Comparison of ENCODE assay signal across 12 mouse cellular contexts in the genomic region with DNA sequence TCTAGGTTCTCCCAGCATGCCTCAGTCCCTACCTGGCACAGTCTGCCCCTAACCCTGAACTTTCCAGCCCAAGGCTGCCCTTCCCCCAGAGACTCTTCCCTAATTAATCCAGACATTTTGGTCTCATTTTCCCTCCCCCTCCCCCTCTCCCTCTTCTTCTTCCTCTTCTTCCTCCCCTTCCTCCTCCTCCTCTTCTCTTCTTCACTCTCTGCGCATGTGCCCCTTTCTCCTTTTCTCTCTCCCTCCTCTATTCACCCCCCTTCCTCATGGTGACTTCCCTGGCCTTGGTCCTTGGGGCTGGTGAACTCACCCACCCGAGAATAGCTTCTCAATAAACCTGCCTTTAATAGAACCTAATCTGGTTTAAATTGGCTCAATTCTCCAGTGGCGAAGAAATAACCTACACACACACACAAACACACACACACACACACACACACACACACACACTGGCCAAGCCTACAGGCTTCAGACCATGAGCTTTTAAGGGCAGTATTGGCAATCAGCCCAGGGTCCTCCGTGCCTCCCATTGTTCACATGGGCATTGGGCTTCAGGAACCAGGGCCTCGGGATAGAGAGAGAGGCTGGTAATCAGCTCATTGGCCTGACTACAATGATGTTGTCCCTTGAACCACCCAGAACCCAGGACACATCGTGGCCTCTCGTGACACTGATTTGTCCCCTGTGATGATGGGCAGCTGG.
DNase-seq lines count a peak whose midpoint lies in the region; ATAC-seq lines count a peak whose summit lies in the region.
"Had no signal": no experiment of that assay in that cellular context is flagged by ENCODE, and none has a peak within 500 bp of the region (broad histone marks: within the 10 kb centered on the region; RNA-seq: fewer than 3 reads in every experiment).

No protein-coding gene starts in this region.

- no peaks in the 10 kb centered on the region for H3K36me3 ChIP-seq in forebrain, embryonic 16.5 days (ENCODE audit: control insufficient read depth, insufficient read depth)
- H3K36me3 ChIP-seq: lung, embryonic 15.5 days had no signal

- peak overlapping the region; percentile 27; the same call in 1 of the 2 replicates for H3K27ac ChIP-seq in forebrain, embryonic 16.5 days (ENCODE audit: low read length)
- H3K27ac ChIP-seq: heart, embryonic 10.5 days; lung, embryonic 15.5 days had no signal

- no peaks in the 10 kb centered on the region for H3K27me3 ChIP-seq in forebrain, embryonic 16.5 days (replicated peaks; ENCODE audit: control insufficient read depth, insufficient read depth, low read length)
- H3K27me3 ChIP-seq: lung, embryonic 15.5 days had no signal

- WGBS in forebrain, embryonic 16.5 days: 16% methylated on average over 7 of the region's 7 CpGs

- H3K4me1 ChIP-seq in forebrain, embryonic 16.5 days (replicated peaks; ENCODE audit: control insufficient read depth, insufficient read depth, low read length): peaks cover 55% of the 10 kb centered on the region

- H3K4me3 ChIP-seq in forebrain, embryonic 16.5 days (replicated peaks; ENCODE audit: low read length): no peak overlapping the region
- H3K4me3 ChIP-seq: heart, embryonic 10.5 days; lung, embryonic 15.5 days had no signal

- H3K9ac ChIP-seq in forebrain, embryonic 16.5 days (replicated peaks; ENCODE audit: low read depth, low read length): peak overlapping the region; percentile 26; the same call in 1 of the 2 replicates
- H3K9ac ChIP-seq: lung, embryonic 15.5 days had no signal

- no peak overlapping the region for H3K4me2 ChIP-seq in forebrain, embryonic 16.5 days (ENCODE audit: low read length)
- H3K4me2 ChIP-seq: lung, embryonic 15.5 days had no signal

- H3K9me3 ChIP-seq in forebrain, embryonic 16.5 days (ENCODE audit: control insufficient read depth, low read length): no peaks in the 10 kb centered on the region
- H3K9me3 ChIP-seq: heart, embryonic 10.5 days; lung, embryonic 15.5 days had no signal

- ATAC-seq in forebrain, embryonic 16.5 days: peak; percentile 26; the same call in 1 of the 2 replicates
- no peak for ATAC-seq in monocyte, adult 5-6 weeks (replicated peaks; ENCODE audit: insufficient number of reproducible peaks, low FRiP score, low TSS enrichment, poor library complexity, severe bottlenecking)
- no peak for ATAC-seq in megakaryocyte-erythroid progenitor cell, adult 5-6 weeks (replicated peaks; ENCODE audit: low FRiP score, low TSS enrichment, poor library complexity, severe bottlenecking)

- DNase-seq in heart, postnatal 4 days: peak; percentile 56
- no peak for DNase-seq in heart, adult 8-10 months (ENCODE audit: low spot score)
- peak; percentile 85 for DNase-seq in MN1 (ENCODE audit: low spot score)
- DNase-seq in lung, postnatal 4 days: peak; percentile 60
- DNase-seq in spleen, adult 18-20 months: no peak
- DNase-seq: kidney, adult 9 months; layer of hippocampus, postnatal 36 days had no signal

Comparison
In these comparisons a context has a peak if more than half of its experiments do, and no peak if none do; other contexts are left out.
1. DNase-seq: peak in heart, postnatal 4 days (single experiment), MN1 (single experiment) and lung, postnatal 4 days (2 of 2); none in heart, adult 8-10 months (single experiment) and spleen, adult 18-20 months (0 of 2).